Mouse (Mus musculus): ENCODE data around the gene Exoc8.

The Exoc8 gene

GRCm38 (mm10) chr8:124845131-124845530 lies 52.4 kb downstream of the Exoc8 start:
- DNase-seq: no peak
